Mouse (Mus musculus) embryonic fibroblast, embryonic 13.5 days (primary cell): Measurements from ENCODE around the gene Megf9.

ENCODE experiments used
- CTCF ChIP-seq: IDR thresholded peaks from 2 replicates; pipeline ENCODE4 v1.5.1; 2011; ENCODE audit warnings: mild to moderate bottlenecking, control low read depth, low read length, moderate library complexity, borderline replicate concordance; ENCODE audit not compliant: insufficient read depth
- POLR2A ChIP-seq: IDR thresholded peaks from 2 replicates; pipeline ENCODE4 v1.6.1; 2011; ENCODE audit warnings: low read depth, mild to moderate bottlenecking, control low read depth, low read length, moderate library complexity

GRCm38 (mm10) chr4:70499285-70499684 lies 35.5 kb downstream of the Megf9 start:
- TF ChIP-seq CTCF (no peak), POLR2A (no peak)
